Mouse (Mus musculus) E14TG2a.4 (cell line): ENCODE measurements at regions not wholly inside any gene's neighbourhood (a gene's known extent, or its start where the extent isn't known, plus 50 kb on each side); places are given as distances from the start of the nearest gene placed in this dataset.

ENCODE experiments used
- CTCF ChIP-seq: conservative IDR thresholded peaks from 2 replicates; pipeline ENCODE4 v1.5.1; 2014; ENCODE audit warnings: low read length
- NANOG ChIP-seq: IDR thresholded peaks from 2 replicates; pipeline ENCODE4 v1.6.1; 2014; ENCODE audit warnings: borderline replicate concordance, low read length, mixed read lengths
- POU5F1 ChIP-seq: IDR thresholded peaks from 2 replicates; pipeline ENCODE4 v1.6.1; 2014; ENCODE audit warnings: low read length, borderline replicate concordance

- no peak for TF ChIP-seq CTCF
- no peak for TF ChIP-seq POU5F1
- no peak for TF ChIP-seq NANOG
These were observed 113.2 kb downstream of the Inhbb start for GRCm38 (mm10) chr1:119308719-119309365.
